Mouse (Mus musculus) gastrocnemius, postnatal 10 days (tissue): ENCODE measurements around the gene Lrat. TPM values are rescaled to one million over a fixed set of nuclear protein-coding genes. Genes with fewer than 3 reads are reported as not detected.

ENCODE experiments used
- DNase-seq: peaks from one replicate; pipeline ENCODE4 v3.0.0; 2021; ENCODE audit warnings: mixed read lengths
- long read RNA-seq, 2 experiments: library from polyadenylated mRNA; stranded (forward); transcript quantifications; one replicate each; pipeline ENCODE4 v2.0.0; 2021
- total RNA-seq, 2 experiments: library from RNA; stranded (reverse); gene quantifications; 2 replicates each; pipeline ENCODE4 v1.2.3; 2021

The Lrat gene
- total RNA-seq = under 1 TPM; 0.23 TPM
- long read RNA-seq, experiment 1 = 0 reads
- long read RNA-seq, experiment 2 = 0 reads

GRCm38 (mm10) chr3:82903613-82904205, at the start of gene Lrat:
Lrat (minus strand) TSS chr3:82903973.
- DNase-seq = peak; percentile 7

- no peak for DNase-seq
Observed at GRCm38 (mm10) chr3:82952173-82952962, 48.6 kb upstream of the Lrat start.

GRCm38 (mm10) chr3:82950639-82951038, 46.9 kb upstream of the Lrat start:
- no peak for DNase-seq

GRCm38 (mm10) chr3:82950208-82950607, 46.4 kb upstream of the Lrat start:
- DNase-seq = no peak

GRCm38 (mm10) chr3:82946375-82947107, 42.8 kb upstream of the Lrat start:
- DNase-seq = no peak

GRCm38 (mm10) chr3:82927917-82928316, 24.1 kb upstream of the Lrat start:
- DNase-seq = no peak

- DNase-seq = no peak
Observed at GRCm38 (mm10) chr3:82915632-82916031, 11.9 kb upstream of the Lrat start.

- peak; percentile 6 for DNase-seq
Observed at GRCm38 (mm10) chr3:82908671-82909070, 4.9 kb upstream of the Lrat start.

GRCm38 (mm10) chr3:82904211-82904908, 587 bp upstream of the Lrat start:
- DNase-seq = peak; percentile 6

- no peak for DNase-seq
Observed at GRCm38 (mm10) chr3:82902757-82903612, 788 bp downstream of the Lrat start.

- DNase-seq = no peak
Observed at GRCm38 (mm10) chr3:82888842-82889241, 14.9 kb downstream of the Lrat start.

- no peak for DNase-seq
Observed at GRCm38 (mm10) chr3:82877258-82877657, 26.5 kb downstream of the Lrat start.

GRCm38 (mm10) chr3:82876372-82876739, 27.4 kb downstream of the Lrat start, which contains the start of gene Rbm46:
Rbm46 (minus strand) TSS chr3:82876483.
- peak; percentile 83 for DNase-seq

- DNase-seq = peak; percentile 20
Observed at GRCm38 (mm10) chr3:82875671-82876371, 28.0 kb downstream of the Lrat start.

GRCm38 (mm10) chr3:82857414-82858077, 46.2 kb downstream of the Lrat start:
- no peak for DNase-seq

Other genes with a start within 250 kb of the Lrat start
- gene Rbm46, start 27.5 kb downstream of the Lrat start, total RNA-seq = 1 to 10 TPM; 1.2 to 1.3 TPM
- gene Fgg, start 103.8 kb upstream of the Lrat start, total RNA-seq = under 1 TPM in 1 of 2 experiments, not detected in 1; 0.86 TPM
- 1 to 10 TPM in 1 of 2 experiments, not detected in 1; 1.1 TPM for gene Fga, start 122.1 kb upstream of the Lrat start, total RNA-seq
- gene Fgb, start 145.9 kb upstream of the Lrat start, total RNA-seq = under 1 TPM in 1 of 2 experiments, not detected in 1; 0.50 TPM
- 10 to 100 TPM; 29.0 to 32.2 TPM for gene Plrg1, start 151.5 kb upstream of the Lrat start, total RNA-seq
- 1 to 10 TPM; 7.0 to 8.6 TPM for gene Dchs2, start 224.0 kb upstream of the Lrat start, total RNA-seq